Mouse (Mus musculus) stomach, embryonic 14.5 days (tissue): ENCODE measurements around the gene Mat2b. TPM values are rescaled to one million over a fixed set of nuclear protein-coding genes. Genes with fewer than 3 reads are reported as not detected.
A peak's percentile ranks its signal among the peaks of the same experiment; 100 is the strongest.
"Not testable (repeated sequence)": the region's sequence is repeated elsewhere in the genome, so short reads cannot be mapped to it uniquely, and the experiment has no call there.

ENCODE experiments used
- ATAC-seq: fragments of 200-750 bp; cut with Nextera tagmentation; 2 replicates; pipeline ENCODE4 v1.8.0; 2017; ENCODE audit warnings: low read depth, moderate TSS enrichment; ENCODE audit not compliant: insufficient number of reproducible peaks, insufficient read depth, low FRiP score
- H3K27ac ChIP-seq: fragments of 300-500 bp; sonication (generic); 2 replicates; pipeline ENCODE4 v1.5.1; 2014; ENCODE audit warnings: mild to moderate bottlenecking, low read length, moderate library complexity, mixed read lengths
- H3K27me3 ChIP-seq: fragments of 300-500 bp; sonication (generic); 2 replicates; pipeline ENCODE4 v1.6.1; 2014; ENCODE audit warnings: low read length, control low read depth, mixed read lengths; ENCODE audit not compliant: control insufficient read depth, insufficient read depth
- H3K36me3 ChIP-seq: fragments of 300-500 bp; sonication (generic); 2 replicates; pipeline ENCODE4 v1.6.1; 2014; ENCODE audit warnings: mild to moderate bottlenecking, control low read depth, low read length, moderate library complexity, mixed read lengths; ENCODE audit not compliant: control insufficient read depth, insufficient read depth
- H3K4me1 ChIP-seq: fragments of 300-500 bp; sonication (generic); 2 replicates; pipeline ENCODE4 v1.6.1; 2014; ENCODE audit warnings: low read length, control low read depth, mixed read lengths; ENCODE audit not compliant: control insufficient read depth, insufficient read depth
- H3K4me2 ChIP-seq: fragments of 300-500 bp; sonication (generic); replicated peaks from 2 replicates; pipeline ENCODE4 v1.6.1; 2014; ENCODE audit warnings: low read depth, low read length, control low read depth
- H3K4me3 ChIP-seq: fragments of 300-500 bp; sonication (generic); 2 replicates; pipeline ENCODE4 v1.5.1; 2014; ENCODE audit warnings: low read depth, low read length, control low read depth
- H3K9ac ChIP-seq: fragments of 300-500 bp; sonication (generic); replicated peaks from 2 replicates; pipeline ENCODE4 v1.6.1; 2014; ENCODE audit warnings: low read depth, mild to moderate bottlenecking, control low read depth, low read length, moderate library complexity, mixed read lengths
- H3K9me3 ChIP-seq: fragments of 300-500 bp; sonication (generic); 2 replicates; pipeline ENCODE4 v1.6.1; 2016; ENCODE audit warnings: low read depth, low read length, control low read depth; ENCODE audit not compliant: control insufficient read depth
- WGBS: fragments of 180-500 bp; shearing (Covaris S2); extraction: QIAGEN DNeasy Blood & Tissue Kit; methylation state at CpG from one replicate; pipeline ENCODE4 v1.1.7; 2014; 5-methylcytosine and 5-hydroxymethylcytosine counted together
- polyA plus RNA-seq: library from polyadenylated mRNA; unstranded; fragments of >200 nt; fragmentation: Nextera tagmentation; extraction: Ambion mirVana; gene quantifications from 2 replicates; pipeline ENCODE4 v1.2.1, GENCODE M21; 2014

Mat2b gene
- polyA plus RNA-seq, 1 experiment from 2014 or later, result 91.7 TPM

DNA sequence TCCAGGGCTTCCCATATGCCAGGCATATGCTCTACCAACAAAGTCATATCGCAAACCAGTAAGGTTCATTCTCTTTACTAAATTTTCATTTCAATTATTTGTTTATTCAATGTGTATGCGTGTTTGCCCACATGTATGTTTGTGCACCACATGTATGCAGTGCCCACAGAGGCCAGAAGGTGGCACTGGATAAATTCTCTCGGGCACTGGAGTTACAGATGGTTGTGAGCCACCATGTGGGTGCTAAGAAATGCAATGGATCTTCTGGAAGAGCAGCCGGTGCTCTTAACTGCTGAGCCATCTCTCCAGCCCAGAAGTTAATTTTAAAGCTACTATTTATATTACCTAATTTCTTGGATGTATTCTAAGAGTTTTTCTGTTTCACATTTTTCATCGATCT is 20.5 kb upstream of the Mat2b start:
- ATAC-seq, result no peak
- H3K27me3 ChIP-seq, result no peaks in the 10 kb centered on the region
- no peak overlapping the region for H3K9ac ChIP-seq
- H3K4me1 ChIP-seq, result no peaks in the 10 kb centered on the region
- no peaks in the 10 kb centered on the region for H3K9me3 ChIP-seq
- WGBS, result 92% methylated on average over 5 of the region's 5 CpGs
- no peak overlapping the region for H3K4me3 ChIP-seq
- peaks cover 76% of the 10 kb centered on the region for H3K36me3 ChIP-seq
- no peak overlapping the region for H3K27ac ChIP-seq
- no peak overlapping the region for H3K4me2 ChIP-seq

DNA sequence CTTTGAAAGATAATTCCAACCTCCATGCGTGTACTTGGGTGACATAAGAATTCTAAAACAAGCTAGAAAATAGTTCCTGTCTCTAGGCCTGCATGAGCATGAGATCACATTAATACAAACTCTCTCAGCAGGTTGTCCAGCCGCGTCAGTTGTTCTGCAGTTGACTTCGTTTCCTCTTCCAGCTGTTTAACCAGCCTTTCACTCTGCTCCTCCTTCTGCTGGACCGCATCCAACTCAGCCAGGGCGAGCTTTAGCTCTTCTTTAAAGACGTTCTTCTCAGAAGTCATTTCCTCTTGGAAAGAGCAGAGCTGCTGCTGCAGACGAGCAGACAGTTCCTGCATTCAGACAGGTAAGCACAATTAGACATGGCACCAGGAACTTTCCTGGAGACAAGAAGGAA is 18.9 kb upstream of the Mat2b start:
- no peak for ATAC-seq
- H3K27ac ChIP-seq, result no peak overlapping the region
- H3K4me2 ChIP-seq, result no peak overlapping the region
- H3K9me3 ChIP-seq, result no peaks in the 10 kb centered on the region
- H3K9ac ChIP-seq, result no peak overlapping the region
- peaks cover 84% of the 10 kb centered on the region for H3K36me3 ChIP-seq
- H3K27me3 ChIP-seq, result no peaks in the 10 kb centered on the region
- no peak overlapping the region for H3K4me3 ChIP-seq
- H3K4me1 ChIP-seq, result no peaks in the 10 kb centered on the region
- WGBS, result 75% methylated on average over 8 of the region's 8 CpGs

DNA sequence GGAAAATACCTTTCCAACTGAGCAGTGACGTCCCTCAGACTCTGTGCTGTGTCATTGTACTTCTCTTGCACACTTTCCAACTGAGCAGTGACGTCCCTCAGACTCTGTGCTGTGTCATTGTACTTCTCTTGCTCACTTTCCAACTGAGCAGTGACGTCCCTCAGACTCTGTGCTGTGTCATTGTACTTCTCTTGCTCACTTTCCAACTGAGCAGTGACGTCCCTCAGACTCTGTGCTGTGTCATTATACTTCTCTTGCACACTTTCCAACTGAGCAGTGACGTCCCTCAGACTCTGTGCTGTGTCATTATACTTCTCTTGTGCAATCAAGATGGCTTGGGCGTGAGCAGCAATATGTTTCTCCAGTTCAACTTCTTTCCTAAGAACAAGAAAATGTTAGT is 14.9 kb upstream of the Mat2b start:
- H3K27ac ChIP-seq, H3K9me3 ChIP-seq, H3K9ac ChIP-seq, H3K4me2 ChIP-seq, ATAC-seq, H3K4me3 ChIP-seq, H3K27me3 ChIP-seq, H3K4me1 ChIP-seq: not testable (repeated sequence)
- peaks cover 76% of the 10 kb centered on the region for H3K36me3 ChIP-seq
- 94% methylated on average over 6 of the region's 6 CpGs for WGBS

DNA sequence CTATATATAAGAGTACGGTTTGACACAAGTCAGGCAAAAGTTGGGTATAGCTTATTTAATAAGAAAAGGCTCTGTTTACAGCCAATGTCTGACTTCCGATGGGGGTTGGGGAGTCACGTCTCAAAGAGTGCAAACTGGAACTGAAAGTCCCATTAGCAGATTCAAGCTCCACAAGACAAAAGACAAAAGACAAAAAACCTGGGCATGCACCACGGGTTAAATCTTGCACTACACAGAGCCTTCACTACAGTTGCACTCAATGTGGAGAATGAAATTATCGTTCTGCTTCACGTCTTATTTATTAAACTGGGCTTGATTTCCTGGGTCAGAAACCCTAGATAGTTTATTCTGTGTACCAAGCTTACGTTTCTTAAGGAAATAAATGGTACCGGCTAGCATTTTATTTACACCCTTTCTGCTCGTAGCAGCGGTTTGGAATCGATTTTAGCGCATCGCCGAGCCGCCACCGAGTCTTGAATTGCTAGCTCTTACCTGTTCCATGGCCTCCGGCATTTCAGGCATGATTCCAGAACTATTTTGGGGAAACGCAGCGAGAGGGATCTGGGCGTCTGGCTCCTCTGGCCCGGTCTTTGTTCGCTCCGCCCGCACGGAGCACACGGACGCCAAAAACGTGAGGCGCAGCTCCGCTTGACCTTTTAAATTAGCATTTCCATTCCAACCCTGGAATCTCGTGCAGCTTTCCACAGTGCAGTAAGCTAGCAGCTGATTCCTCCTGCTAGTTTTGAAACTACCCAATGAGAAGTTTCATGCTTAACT is 504 bp downstream of the Mat2b start:
- H3K27ac ChIP-seq, result peak overlapping the region; percentile 96
- H3K9ac ChIP-seq, result peak overlapping the region; percentile 65
- peak overlapping the region; percentile 94 for H3K4me3 ChIP-seq
- peaks cover 19% of the 10 kb centered on the region; the same call in 1 of the 2 replicates for H3K4me1 ChIP-seq
- no peaks in the 10 kb centered on the region for H3K9me3 ChIP-seq
- H3K27me3 ChIP-seq, result no peaks in the 10 kb centered on the region
- H3K4me2 ChIP-seq, result peak overlapping the region; percentile 92
- ATAC-seq, result peak; percentile 43
- no peaks in the 10 kb centered on the region for H3K36me3 ChIP-seq
- WGBS, result under 1% methylated on average over 31 of the region's 31 CpGs

DNA sequence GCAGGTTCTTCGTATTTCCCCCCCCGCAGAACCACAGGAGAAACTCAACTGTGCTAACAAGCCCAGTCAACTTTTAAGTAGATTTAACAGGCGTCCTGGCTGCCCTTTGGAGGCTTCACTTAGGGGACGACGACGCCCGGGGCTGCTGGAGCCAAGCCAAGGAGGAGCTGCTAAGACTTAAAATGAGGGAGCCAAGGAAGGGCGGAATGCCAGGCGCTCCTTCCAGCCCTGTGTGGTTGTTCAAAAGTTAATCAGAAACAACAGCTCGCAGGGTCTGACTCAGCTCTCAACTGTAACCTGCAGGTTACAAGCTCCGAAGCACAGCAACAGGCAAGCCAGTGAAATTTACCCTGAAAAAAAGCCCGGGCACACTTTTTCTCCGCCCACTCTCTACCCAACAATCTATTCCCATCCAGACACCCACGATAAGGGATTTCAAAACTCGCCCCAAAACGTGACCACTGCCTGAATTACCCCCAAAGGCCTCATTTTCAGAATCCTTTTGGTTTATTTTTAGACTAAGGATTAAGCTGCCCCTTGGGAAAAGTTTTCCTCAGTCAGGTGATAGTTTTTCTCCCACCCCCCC is 1.5 kb downstream of the Mat2b start:
- ATAC-seq, result 0 out of 2 replicates have a peak, but pooled peaks have one; percentile 18
- no peaks in the 10 kb centered on the region for H3K27me3 ChIP-seq
- H3K4me2 ChIP-seq, result peak overlapping the region; percentile 92
- no peaks in the 10 kb centered on the region for H3K36me3 ChIP-seq
- H3K9me3 ChIP-seq, result no peaks in the 10 kb centered on the region
- 2% methylated on average over 16 of the region's 16 CpGs for WGBS
- H3K4me1 ChIP-seq, result peaks cover 19% of the 10 kb centered on the region; the same call in 1 of the 2 replicates
- peak overlapping the region; percentile 65 for H3K9ac ChIP-seq
- H3K27ac ChIP-seq, result peak overlapping the region; percentile 96
- H3K4me3 ChIP-seq, result peak overlapping the region; percentile 94

DNA sequence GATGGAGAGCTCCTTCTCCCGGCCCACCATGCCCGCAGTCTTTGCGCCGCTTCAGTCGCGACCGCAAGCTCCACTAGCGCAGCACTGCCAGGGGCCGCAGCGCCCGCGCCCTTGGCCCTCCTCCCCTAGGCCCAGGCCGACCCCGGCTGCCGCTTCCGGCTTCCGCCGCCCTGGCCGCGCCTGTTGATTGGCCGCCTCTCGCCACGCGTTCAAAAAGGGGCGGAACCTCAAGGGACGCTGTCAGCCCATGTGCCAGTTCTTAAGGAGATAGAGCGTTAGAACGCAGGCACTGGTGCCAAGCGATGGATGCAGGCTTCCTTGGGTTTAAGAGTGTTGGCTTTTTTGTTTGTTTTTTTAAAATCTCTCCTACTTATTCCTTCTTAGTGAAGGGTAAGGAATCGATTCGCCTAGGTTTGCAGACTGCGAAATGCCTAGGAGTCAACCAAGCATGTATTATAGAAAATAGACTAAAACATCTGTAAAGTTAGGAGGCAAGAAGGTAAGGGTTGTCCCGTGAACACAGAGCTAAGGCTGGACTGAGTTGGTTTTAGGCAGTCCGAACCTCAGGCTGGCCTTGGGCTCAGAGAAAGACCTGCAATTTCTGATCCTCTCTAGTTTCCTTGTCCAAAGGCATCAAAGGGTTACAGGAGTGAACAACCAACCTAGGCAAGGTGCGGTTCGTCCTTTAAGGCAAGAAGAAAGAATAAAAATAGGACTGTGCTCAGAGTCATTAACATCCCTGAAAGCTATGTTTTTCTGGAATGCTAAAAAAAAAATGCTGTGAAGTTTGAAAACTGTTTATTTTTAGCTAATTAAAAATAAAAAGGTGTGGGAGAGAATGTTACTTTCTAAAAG is 2.3 kb downstream of the Mat2b start:
- peaks cover 19% of the 10 kb centered on the region; the same call in 1 of the 2 replicates for H3K4me1 ChIP-seq
- ATAC-seq, result peak; percentile 96
- WGBS, result under 1% methylated on average over 31 of the region's 36 CpGs
- peak overlapping the region; percentile 92 for H3K4me2 ChIP-seq
- no peaks in the 10 kb centered on the region for H3K9me3 ChIP-seq
- peak overlapping the region; percentile 94 for H3K4me3 ChIP-seq
- peak overlapping the region; percentile 96 for H3K27ac ChIP-seq
- H3K27me3 ChIP-seq, result no peaks in the 10 kb centered on the region
- no peaks in the 10 kb centered on the region for H3K36me3 ChIP-seq
- peak overlapping the region; percentile 65 for H3K9ac ChIP-seq

DNA sequence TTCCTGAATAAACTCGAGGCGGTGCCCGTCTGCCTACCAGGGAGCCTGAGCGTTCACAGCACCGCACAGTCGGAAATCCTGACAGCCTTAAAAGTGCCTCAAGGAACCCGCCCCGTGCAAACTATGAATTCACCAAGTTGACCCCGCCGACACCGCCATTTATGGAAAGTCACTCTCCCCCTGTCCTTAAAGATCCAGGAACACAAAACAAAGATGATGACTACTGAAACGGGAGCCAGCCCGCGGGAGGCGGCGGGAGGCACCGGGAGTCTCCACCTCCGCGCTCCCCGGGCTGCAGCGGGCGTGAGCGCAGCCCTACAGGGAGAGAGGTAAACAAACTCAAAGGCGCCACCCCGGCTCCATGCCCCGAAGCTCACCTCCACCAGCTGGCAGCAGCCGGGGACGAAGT is 2.9 kb downstream of the Mat2b start:
- ATAC-seq, result peak; percentile 71
- Histone ChIP-seq H3K27me3 (no peaks in the 10 kb centered on the region), H3K27ac (peak overlapping the region; percentile 96), H3K9ac (peak overlapping the region; percentile 61), H3K9me3 (no peaks in the 10 kb centered on the region), H3K36me3 (peaks cover 5% of the 10 kb centered on the region), H3K4me3 (peak overlapping the region; percentile 94), H3K4me1 (peaks cover 19% of the 10 kb centered on the region; the same call in 1 of the 2 replicates), H3K4me2 (peak overlapping the region; percentile 92)
- WGBS, result under 1% methylated on average over 28 of the region's 28 CpGs

DNA sequence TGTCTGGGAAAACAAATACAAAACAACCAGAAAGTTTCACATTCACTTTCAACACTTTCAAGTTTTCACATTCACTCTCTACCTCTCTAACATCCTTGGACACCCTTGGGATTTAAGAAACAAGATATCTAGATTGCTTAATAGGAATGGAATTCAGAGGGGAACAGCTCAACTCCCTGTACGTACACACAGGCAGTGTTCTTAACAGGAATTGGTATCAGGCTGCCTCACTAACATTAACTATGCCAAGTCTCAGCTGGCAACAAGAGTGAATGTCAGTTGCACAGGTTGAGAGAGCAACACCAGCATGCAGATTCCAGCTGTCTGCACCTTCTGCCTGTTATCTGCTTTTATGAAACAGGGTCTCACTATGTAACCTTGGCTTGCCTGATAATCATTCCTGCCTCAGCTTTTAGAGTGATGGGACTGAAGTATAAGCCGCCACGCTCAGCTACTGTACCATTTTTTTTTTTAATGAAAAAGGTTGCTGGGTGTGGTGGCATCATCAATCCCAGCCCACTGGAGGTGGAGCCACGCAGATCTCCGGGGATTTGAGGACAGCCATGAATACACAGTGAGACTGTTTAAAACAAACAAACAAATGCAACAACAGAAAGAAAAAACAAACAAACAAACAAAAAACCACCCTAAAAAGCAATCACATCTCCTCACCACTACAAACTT is 4.4 kb downstream of the Mat2b start:
- peaks cover 9% of the 10 kb centered on the region for H3K36me3 ChIP-seq
- H3K27me3 ChIP-seq, result no peaks in the 10 kb centered on the region
- H3K4me1 ChIP-seq, result peaks cover 19% of the 10 kb centered on the region; the same call in 1 of the 2 replicates
- peak overlapping the region; percentile 92 for H3K4me2 ChIP-seq
- H3K9me3 ChIP-seq, result no peaks in the 10 kb centered on the region
- WGBS, result 58% methylated on average over 5 of the region's 5 CpGs
- no peak overlapping the region for H3K9ac ChIP-seq
- no peak for ATAC-seq
- no peak overlapping the region for H3K4me3 ChIP-seq
- H3K27ac ChIP-seq, result no peak overlapping the region
